Comparison of ENCODE assay signal across 8 mouse cellular contexts in the genomic region with DNA sequence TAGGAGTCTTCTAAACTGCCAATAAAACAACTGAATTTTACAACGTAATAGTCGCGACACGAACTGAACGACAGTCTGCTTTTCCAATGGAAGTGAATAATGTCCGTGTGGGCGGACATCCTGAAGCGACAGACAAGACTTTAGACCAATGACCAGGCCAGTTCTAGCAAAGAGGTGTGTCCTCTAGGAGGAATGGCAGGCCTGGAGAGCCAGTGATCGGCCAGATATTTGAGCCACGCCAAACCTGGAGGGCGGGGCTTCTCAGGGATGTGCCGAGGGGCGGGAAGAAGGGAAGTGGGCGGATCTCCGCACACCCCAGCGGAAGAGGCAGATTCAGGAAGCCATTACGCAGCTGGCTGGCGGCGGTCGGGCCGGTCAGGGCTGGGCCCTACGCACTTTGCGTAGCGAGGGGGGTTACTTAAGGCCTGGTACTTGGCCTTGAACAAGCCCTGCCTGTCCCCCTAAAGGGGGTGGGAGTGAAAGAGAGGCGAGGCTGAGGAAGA. TPM values are rescaled to one million over a fixed set of nuclear protein-coding genes. Genes with fewer than 3 reads are reported as not detected.
DNase-seq lines count a peak whose midpoint lies in the region; ATAC-seq lines count a peak whose summit lies in the region.

No protein-coding gene starts in this region.

- ATAC-seq in inflammation-experienced regulatory T-cells, adult 6 months = peak; percentile 84
- peak; percentile 92 for ATAC-seq in megakaryocyte-erythroid progenitor cell, adult 5-6 weeks (replicated peaks; ENCODE audit: low FRiP score, low TSS enrichment, poor library complexity, severe bottlenecking)

- peak; percentile 99 to 100 for DNase-seq in adrenal gland, adult (ENCODE audit: inconsistent age in 2 of 2, low spot score in 1 of 2)
- DNase-seq in embryo, embryonic 10.5 days (ENCODE audit: low spot score) = peak; percentile 99
- DNase-seq in gastrocnemius, postnatal 14 days = peak; percentile 97
- peak; percentile 98 to 99 for DNase-seq in left cerebral cortex, postnatal 10 days (ENCODE audit: extremely low spot score in 1 of 2, low spot score in 2 of 2)
- DNase-seq in right cerebral cortex, postnatal 25 days = peak; percentile 99
- DNase-seq in urinary bladder, postnatal 4 days (ENCODE audit: low spot score in 2 of 2) = peak; percentile 97 to 99

- intact Hi-C loops in gastrocnemius, postnatal 14 days (cut with DNase I; ENCODE audit: low total_unique reads) = no loop called here
- intact Hi-C loops in left cerebral cortex, postnatal 10 days (cut with DNase I) = no loop called here

RNA-seq across cellular contexts. Expression of gene Slc25a25, which starts 0.7 kb away (rescaled TPM):
- 10 to 100 TPM; 18.1 to 47.8 TPM for total RNA-seq in gastrocnemius, postnatal 14 days (2021)
- polyA plus RNA-seq in inflammation-experienced regulatory T-cells, adult 6 months (2017; shearing (Covaris generic)) = 1 to 10 TPM; 2.2 to 4.4 (median 4.3) TPM
- 10 to 100 TPM; 48.9 to 51.3 TPM for total RNA-seq in left cerebral cortex, postnatal 10 days (2021)
- 9.5 and 12.2 TPM in 2 replicates for total RNA-seq in megakaryocyte-erythroid progenitor cell, adult 5-6 weeks (2014; fragmentation: Nextera tagmentation)
- total RNA-seq in megakaryocyte-erythroid progenitor cell, adult 5-6 weeks (2017) = 4.0 and 34.6 TPM in 2 replicates

RNA-seq across cellular contexts. Expression of gene Naif1, which starts 1.7 kb away (rescaled TPM):
- 1 to 10 TPM; 2.4 to 3.1 TPM for total RNA-seq in gastrocnemius, postnatal 14 days (2021)
- polyA plus RNA-seq in inflammation-experienced regulatory T-cells, adult 6 months (2017; shearing (Covaris generic)) = 1 to 10 TPM; 4.6 to 6.0 (median 4.8) TPM
- 1 to 10 TPM; 3.3 to 3.7 TPM for total RNA-seq in left cerebral cortex, postnatal 10 days (2021)
- 3.6 and 4.1 TPM in 2 replicates for total RNA-seq in megakaryocyte-erythroid progenitor cell, adult 5-6 weeks (2014; fragmentation: Nextera tagmentation)
- total RNA-seq in megakaryocyte-erythroid progenitor cell, adult 5-6 weeks (2017) = 2.7 and 3.0 TPM in 2 replicates

RNA-seq across cellular contexts. Expression of gene Ptges2, which starts 56.2 kb away (rescaled TPM):
- 10 to 100 TPM; 41.3 to 43.2 TPM for total RNA-seq in gastrocnemius, postnatal 14 days (2021)
- polyA plus RNA-seq in inflammation-experienced regulatory T-cells, adult 6 months (2017; shearing (Covaris generic)) = under 1 TPM; 0.32 to 0.63 (median 0.44) TPM
- 10 to 100 TPM; 46.5 to 46.9 TPM for total RNA-seq in left cerebral cortex, postnatal 10 days (2021)
- total RNA-seq in megakaryocyte-erythroid progenitor cell, adult 5-6 weeks (2014; fragmentation: Nextera tagmentation) = 10.3 and 11.2 TPM in 2 replicates
- total RNA-seq in megakaryocyte-erythroid progenitor cell, adult 5-6 weeks (2017) = 14.4 and 18.4 TPM in 2 replicates

Comparison
In these comparisons a context has a peak if more than half of its experiments do, and no peak if none do; other contexts are left out.
1. Peak in every context shown above with its lines: DNase-seq and ATAC-seq.